Mouse (Mus musculus): ENCODE measurements at regions not wholly inside any gene's neighbourhood (a gene's known extent, or its start where the extent isn't known, plus 50 kb on each side); places are given as distances from the start of the nearest gene placed in this dataset.
"Not testable (repeated sequence)": the region's sequence is repeated elsewhere in the genome, so short reads cannot be mapped to it uniquely, and the experiment has no call there.

- ATAC-seq (replicated peaks; ENCODE audit: low FRiP score, low read depth); H3K27ac ChIP-seq; H3K9ac ChIP-seq (ENCODE audit: low read depth, low read length); H3K36me3 ChIP-seq (ENCODE audit: insufficient read depth, low read length); H3K4me1 ChIP-seq (replicated peaks; ENCODE audit: insufficient read depth, low read length); H3K27me3 ChIP-seq (ENCODE audit: insufficient read depth, low read length); H3K9me3 ChIP-seq (replicated peaks; ENCODE audit: low read length); DNase-seq (ENCODE audit: low spot score); H3K4me3 ChIP-seq (replicated peaks; ENCODE audit: low read depth, low read length); H3K4me2 ChIP-seq (ENCODE audit: low read length): not testable (repeated sequence)
- WGBS: 93% methylated on average over 1 of the region's 3 CpGs
Observed at GRCm38 (mm10) chr2:116526203-116526602, 352.3 kb upstream of the Tmco5 start.

- 0 out of 2 replicates have a peak, but pooled peaks cover 2% of the 10 kb centered on the region for H3K9me3 ChIP-seq (replicated peaks; ENCODE audit: low read length)
- DNase-seq (ENCODE audit: low spot score) (no peak), ATAC-seq (replicated peaks; ENCODE audit: low FRiP score, low read depth) (no peak)
- H3K9ac ChIP-seq (ENCODE audit: low read depth, low read length): no peak overlapping the region
- TF ChIP-seq CTCF (IDR thresholded peaks at IDR 0.05; ENCODE audit: low read depth): no peak
- no peak overlapping the region for H3K27ac ChIP-seq
- 86% methylated on average over 1 of the region's 1 CpGs for WGBS
- H3K27me3 ChIP-seq (ENCODE audit: insufficient read depth, low read length): no peaks in the 10 kb centered on the region
- H3K4me2 ChIP-seq (ENCODE audit: low read length): no peak overlapping the region
- no peak overlapping the region for H3K4me3 ChIP-seq (replicated peaks; ENCODE audit: low read depth, low read length)
- no peaks in the 10 kb centered on the region for H3K36me3 ChIP-seq (ENCODE audit: insufficient read depth, low read length)
- no peaks in the 10 kb centered on the region for H3K4me1 ChIP-seq (replicated peaks; ENCODE audit: insufficient read depth, low read length)
Observed at GRCm38 (mm10) chr2:116536453-116536852, 342.0 kb upstream of the Tmco5 start.

GRCm38 (mm10) chr2:116559350-116559749 is 319.1 kb upstream of the Tmco5 start:
- H3K27me3 ChIP-seq (ENCODE audit: insufficient read depth, low read length): no peaks in the 10 kb centered on the region
- H3K4me1 ChIP-seq (replicated peaks; ENCODE audit: insufficient read depth, low read length): no peaks in the 10 kb centered on the region
- no peak overlapping the region for H3K27ac ChIP-seq
- no peak overlapping the region for H3K4me2 ChIP-seq (ENCODE audit: low read length)
- no peaks in the 10 kb centered on the region for H3K9me3 ChIP-seq (replicated peaks; ENCODE audit: low read length)
- no peaks in the 10 kb centered on the region for H3K36me3 ChIP-seq (ENCODE audit: insufficient read depth, low read length)
- H3K4me3 ChIP-seq (replicated peaks; ENCODE audit: low read depth, low read length): no peak overlapping the region
- no peak overlapping the region for H3K9ac ChIP-seq (ENCODE audit: low read depth, low read length)
- no peak for ATAC-seq (replicated peaks; ENCODE audit: low FRiP score, low read depth)
- TF ChIP-seq CTCF (IDR thresholded peaks at IDR 0.05; ENCODE audit: low read depth): no peak
- no peak for DNase-seq (ENCODE audit: low spot score)

- ATAC-seq (replicated peaks; ENCODE audit: low FRiP score, low read depth) (no peak), DNase-seq (ENCODE audit: low spot score) (no peak)
- Histone ChIP-seq H3K9me3 (replicated peaks; ENCODE audit: low read length) (no peaks in the 10 kb centered on the region), H3K36me3 (ENCODE audit: insufficient read depth, low read length) (no peaks in the 10 kb centered on the region), H3K27ac (no peak overlapping the region), H3K4me1 (replicated peaks; ENCODE audit: insufficient read depth, low read length) (no peaks in the 10 kb centered on the region), H3K9ac (ENCODE audit: low read depth, low read length) (no peak overlapping the region), H3K4me3 (replicated peaks; ENCODE audit: low read depth, low read length) (no peak overlapping the region), H3K4me2 (ENCODE audit: low read length) (no peak overlapping the region), H3K27me3 (ENCODE audit: insufficient read depth, low read length) (no peaks in the 10 kb centered on the region)
- WGBS: 18% methylated on average over 2 of the region's 2 CpGs
- no peak for TF ChIP-seq CTCF (IDR thresholded peaks at IDR 0.05; ENCODE audit: low read depth)
Observed at GRCm38 (mm10) chr2:116583989-116584388, 294.5 kb upstream of the Tmco5 start.

- WGBS: 84% methylated on average over 11 of the region's 11 CpGs
- no peaks in the 10 kb centered on the region for H3K9me3 ChIP-seq (replicated peaks; ENCODE audit: low read length)
- TF ChIP-seq CTCF (IDR thresholded peaks at IDR 0.05; ENCODE audit: low read depth): no peak
- no peak overlapping the region for H3K4me2 ChIP-seq (ENCODE audit: low read length)
- ATAC-seq (replicated peaks; ENCODE audit: low FRiP score, low read depth): no peak
- no peaks in the 10 kb centered on the region for H3K4me1 ChIP-seq (replicated peaks; ENCODE audit: insufficient read depth, low read length)
- no peaks in the 10 kb centered on the region for H3K36me3 ChIP-seq (ENCODE audit: insufficient read depth, low read length)
- no peak for DNase-seq (ENCODE audit: low spot score)
- H3K4me3 ChIP-seq (replicated peaks; ENCODE audit: low read depth, low read length): no peak overlapping the region
- no peaks in the 10 kb centered on the region for H3K27me3 ChIP-seq (ENCODE audit: insufficient read depth, low read length)
- H3K9ac ChIP-seq (ENCODE audit: low read depth, low read length): no peak overlapping the region
- H3K27ac ChIP-seq: no peak overlapping the region
Observed at GRCm38 (mm10) chr2:116586203-116586959, 292.1 kb upstream of the Tmco5 start.

GRCm38 (mm10) chr2:116605869-116606268 is 272.6 kb upstream of the Tmco5 start:
- H3K4me3 ChIP-seq (replicated peaks; ENCODE audit: low read depth, low read length): no peak overlapping the region
- no peak overlapping the region for H3K9ac ChIP-seq (ENCODE audit: low read depth, low read length)
- no peak overlapping the region for H3K4me2 ChIP-seq (ENCODE audit: low read length)
- no peak overlapping the region for H3K27ac ChIP-seq
- no peaks in the 10 kb centered on the region for H3K27me3 ChIP-seq (ENCODE audit: insufficient read depth, low read length)
- H3K36me3 ChIP-seq (ENCODE audit: insufficient read depth, low read length): no peaks in the 10 kb centered on the region
- TF ChIP-seq CTCF (IDR thresholded peaks at IDR 0.05; ENCODE audit: low read depth): no peak
- no peaks in the 10 kb centered on the region for H3K9me3 ChIP-seq (replicated peaks; ENCODE audit: low read length)
- no peaks in the 10 kb centered on the region for H3K4me1 ChIP-seq (replicated peaks; ENCODE audit: insufficient read depth, low read length)
- DNase-seq (ENCODE audit: low spot score): no peak
- no peak for ATAC-seq (replicated peaks; ENCODE audit: low FRiP score, low read depth)
- WGBS: 89% methylated on average over 5 of the region's 5 CpGs

GRCm38 (mm10) chr2:116639935-116640334 is 238.6 kb upstream of the Tmco5 start:
- Histone ChIP-seq H3K9ac (ENCODE audit: low read depth, low read length) (no peak overlapping the region), H3K4me1 (replicated peaks; ENCODE audit: insufficient read depth, low read length) (no peaks in the 10 kb centered on the region), H3K27ac (no peak overlapping the region), H3K4me2 (ENCODE audit: low read length) (no peak overlapping the region), H3K9me3 (replicated peaks; ENCODE audit: low read length) (no peaks in the 10 kb centered on the region), H3K36me3 (ENCODE audit: insufficient read depth, low read length) (no peaks in the 10 kb centered on the region), H3K4me3 (replicated peaks; ENCODE audit: low read depth, low read length) (no peak overlapping the region), H3K27me3 (ENCODE audit: insufficient read depth, low read length) (no peaks in the 10 kb centered on the region)
- WGBS: 46% methylated on average over 5 of the region's 5 CpGs
- ATAC-seq (replicated peaks; ENCODE audit: low FRiP score, low read depth) (no peak), DNase-seq (ENCODE audit: low spot score) (no peak)
- no peak for TF ChIP-seq CTCF (IDR thresholded peaks at IDR 0.05; ENCODE audit: low read depth)

All from kidney, postnatal 0 days (tissue).